ENCODE assay signal across 22 mouse cellular contexts in genomic region chr2:118642942-118643341, GRCm38 (mm10). TPM values are rescaled to one million over a fixed set of nuclear protein-coding genes. Genes with fewer than 3 reads are reported as not detected.
DNase-seq lines count a peak whose midpoint lies in the region; ATAC-seq lines count a peak whose summit lies in the region.
"Had no signal": no experiment of that assay in that cellular context is flagged by ENCODE, and none has a peak within 500 bp of the region (broad histone marks: within the 10 kb centered on the region; RNA-seq: fewer than 3 reads in every experiment).

No protein-coding gene starts in this region.

- no peak overlapping the region for H3K9ac ChIP-seq in heart, embryonic 15.5 days
- H3K9ac ChIP-seq: embryonic facial prominence, embryonic 13.5 days; forebrain, embryonic 13.5 days; forebrain, postnatal 0 days; heart, embryonic 13.5 days; hindbrain, embryonic 12.5 days had no signal

- no peaks in the 10 kb centered on the region for H3K27me3 ChIP-seq in heart, embryonic 15.5 days
- H3K27me3 ChIP-seq: embryonic facial prominence, embryonic 13.5 days; forebrain, embryonic 13.5 days; heart, embryonic 13.5 days; hindbrain, embryonic 12.5 days had no signal

- ATAC-seq in heart, embryonic 15.5 days (replicated peaks; ENCODE audit: insufficient number of reproducible peaks, insufficient read depth, low FRiP score, low read depth) = no peak
- ATAC-seq in CD4-positive, CD25-positive, alpha-beta regulatory T cell, adult 4 months = peak; percentile 55
- ATAC-seq in inflammation-experienced regulatory T-cells, adult 6 months = peak; percentile 53
- ATAC-seq: forebrain, embryonic 13.5 days; forebrain, postnatal 0 days; hindbrain, embryonic 16.5 days had no signal

- H3K9me3 ChIP-seq in heart, embryonic 15.5 days (replicated peaks) = no peaks in the 10 kb centered on the region
- H3K9me3 ChIP-seq: embryonic facial prominence, embryonic 13.5 days; forebrain, embryonic 13.5 days; heart, embryonic 13.5 days; hindbrain, embryonic 12.5 days had no signal

- intact Hi-C loops in gastrocnemius, postnatal 36 days (cut with DNase I) = no loop called here

- 66% methylated on average over 3 of the region's 3 CpGs for WGBS in heart, embryonic 15.5 days

- no peak overlapping the region for H3K4me3 ChIP-seq in heart, embryonic 15.5 days
- H3K4me3 ChIP-seq: embryonic facial prominence, embryonic 13.5 days; forebrain, embryonic 13.5 days; heart, embryonic 13.5 days; hindbrain, embryonic 12.5 days had no signal

- DNase-seq in heart, adult 9 months (ENCODE audit: low spot score in 2 of 2) = no peak
- peak; percentile 33 for DNase-seq in thymus, postnatal 0 days (ENCODE audit: low spot score)
- DNase-seq in thymus, postnatal 10 days (ENCODE audit: low spot score in 2 of 2) = no peak
- no peak for DNase-seq in right cerebral cortex, postnatal 10 days (ENCODE audit: low spot score in 2 of 2)
- no peak for DNase-seq in gastrocnemius, postnatal 36 days
- DNase-seq: adrenal gland, postnatal 14 days; cerebellum, adult 11-12 months; cerebellum, adult 9-10 months; cerebellum, postnatal 36 days; forebrain, postnatal 0 days; gastrocnemius, postnatal 14 days; heart, postnatal 10 days; heart, postnatal 4 days had no signal

- peaks cover 49% of the 10 kb centered on the region for H3K36me3 ChIP-seq in heart, embryonic 15.5 days

- H3K27ac ChIP-seq in heart, embryonic 15.5 days = 0 out of 2 replicates have a peak overlapping the region, but pooled peaks have one; percentile 3
- H3K27ac ChIP-seq: embryonic facial prominence, embryonic 13.5 days; forebrain, embryonic 13.5 days; heart, embryonic 13.5 days; hindbrain, embryonic 12.5 days had no signal

- H3K4me1 ChIP-seq in heart, embryonic 15.5 days (replicated peaks) = peaks cover 15% of the 10 kb centered on the region
- H3K4me1 ChIP-seq: embryonic facial prominence, embryonic 13.5 days; forebrain, embryonic 13.5 days; hindbrain, embryonic 12.5 days had no signal

- no peak overlapping the region for H3K4me2 ChIP-seq in heart, embryonic 15.5 days
- H3K4me2 ChIP-seq: embryonic facial prominence, embryonic 13.5 days; forebrain, embryonic 13.5 days; heart, embryonic 13.5 days; hindbrain, embryonic 12.5 days had no signal

RNA-seq across cellular contexts. Expression of gene Pak6, which starts 20.2 kb away (rescaled TPM):
- polyA plus RNA-seq in heart, embryonic 15.5 days (2015; fragmentation: Nextera tagmentation; extraction: Ambion mirVana) = 10.1 and 11.0 TPM in 2 replicates
- polyA plus RNA-seq in thymus, postnatal 0 days (2015; fragmentation: Nextera tagmentation; extraction: Ambion mirVana) = 0.53 and 0.91 TPM in 2 replicates
- 1 to 10 TPM in 1 of 2 experiments, under 1 TPM in 1; 0.13 to 1.3 TPM for polyA plus RNA-seq in CD4-positive, CD25-positive, alpha-beta regulatory T cell, adult 4 months (2017; shearing (Covaris generic))
- polyA plus RNA-seq in inflammation-experienced regulatory T-cells, adult 6 months (2017; shearing (Covaris generic)) = under 1 TPM in 2 of 3 experiments, not detected in 1; 0.15 to 0.60 TPM
- total RNA-seq in gastrocnemius, postnatal 36 days (2021) = under 1 TPM; 0.20 to 0.31 TPM
- total RNA-seq: gastrocnemius, adult 18-20 months had no signal

RNA-seq across cellular contexts. Expression of gene Bub1b, which starts 44.9 kb away (rescaled TPM):
- 56.7 and 74.8 TPM in 2 replicates for polyA plus RNA-seq in heart, embryonic 15.5 days (2015; fragmentation: Nextera tagmentation; extraction: Ambion mirVana)
- polyA plus RNA-seq in thymus, postnatal 0 days (2015; fragmentation: Nextera tagmentation; extraction: Ambion mirVana) = 85.5 and 87.8 TPM in 2 replicates
- 10 to 100 TPM in 1 of 2 experiments, 1 to 10 TPM in 1; 3.0 to 11.1 TPM for polyA plus RNA-seq in CD4-positive, CD25-positive, alpha-beta regulatory T cell, adult 4 months (2017; shearing (Covaris generic))
- 10 to 100 TPM in 1 of 3 experiments, 1 to 10 TPM in 2; 5.4 to 49.0 (median 9.4) TPM for polyA plus RNA-seq in inflammation-experienced regulatory T-cells, adult 6 months (2017; shearing (Covaris generic))
- 1 to 10 TPM; 1.0 to 1.4 TPM for total RNA-seq in gastrocnemius, postnatal 36 days (2021)
